Comparison of ENCODE assay signal across 8 mouse cellular contexts in genomic region chr9:96727688-96728087, GRCm38 (mm10). TPM values are rescaled to one million over a fixed set of nuclear protein-coding genes. Genes with fewer than 3 reads are reported as not detected.
A peak's percentile ranks its signal among the peaks of the same experiment; 100 is the strongest.
DNase-seq lines count a peak whose midpoint lies in the region; ATAC-seq and TF ChIP-seq lines count a peak whose summit lies in the region.

No protein-coding gene starts in this region.

- no peak overlapping the region for H3K9ac ChIP-seq in heart, embryonic 11.5 days (ENCODE audit: low read depth, low read length)
- no peak overlapping the region for H3K9ac ChIP-seq in stomach, postnatal 0 days (ENCODE audit: low read length)

- ATAC-seq in heart, embryonic 11.5 days (replicated peaks; ENCODE audit: insufficient number of reproducible peaks, low FRiP score, low TSS enrichment), result peak; percentile 40; the same call in 1 of the 2 replicates
- peak; percentile 64; the same call in 1 of the 2 replicates for ATAC-seq in stomach, postnatal 0 days (ENCODE audit: low FRiP score, low TSS enrichment)
- no peak for ATAC-seq in frontal cortex, adult (ENCODE audit: low TSS enrichment)

- TF ChIP-seq EP300 in stomach, postnatal 0 days (optimal IDR thresholded peaks at IDR 0.05), result no peak

- H3K27ac ChIP-seq in heart, embryonic 11.5 days (ENCODE audit: low read depth, low read length), result peak overlapping the region; percentile 59; the same call in 1 of the 2 replicates
- H3K27ac ChIP-seq in stomach, postnatal 0 days (replicated peaks), result peak overlapping the region; percentile 78

- no peaks in the 10 kb centered on the region for H3K36me3 ChIP-seq in heart, embryonic 11.5 days (ENCODE audit: control insufficient read depth, insufficient read depth, low read length)
- no peaks in the 10 kb centered on the region for H3K36me3 ChIP-seq in stomach, postnatal 0 days (ENCODE audit: control insufficient read depth, insufficient read depth, low read length)

- H3K9me3 ChIP-seq in heart, embryonic 11.5 days (replicated peaks; ENCODE audit: control insufficient read depth, low read length), result no peaks in the 10 kb centered on the region
- no peaks in the 10 kb centered on the region for H3K9me3 ChIP-seq in stomach, postnatal 0 days (ENCODE audit: control insufficient read depth, low read length)

- peak; percentile 30 for DNase-seq in right cerebral cortex, postnatal 4 days
- DNase-seq in right cerebral cortex, adult 18-20 months, result no peak
- DNase-seq in kidney, postnatal 36 days, result peak; percentile 50 to 68
- peak; percentile 55 for DNase-seq in stomach, postnatal 0 days (ENCODE audit: low spot score)
- no peak for DNase-seq in Muller cell, postnatal 12 days (ENCODE audit: inconsistent ontology term)
- DNase-seq in spleen, postnatal 36 days (ENCODE audit: low spot score in 2 of 2), result no peak

- H3K4me1 ChIP-seq in heart, embryonic 11.5 days (ENCODE audit: control insufficient read depth, insufficient read depth, low read length), result peaks cover 40% of the 10 kb centered on the region
- H3K4me1 ChIP-seq in stomach, postnatal 0 days (replicated peaks; ENCODE audit: control insufficient read depth, insufficient read depth), result peaks cover 6% of the 10 kb centered on the region

- no peak for TF ChIP-seq CTCF in stomach, postnatal 0 days (IDR thresholded peaks at IDR 0.05; ENCODE audit: low read depth)

- H3K4me3 ChIP-seq in heart, embryonic 11.5 days (ENCODE audit: low read depth, low read length), result no peak overlapping the region
- H3K4me3 ChIP-seq in stomach, postnatal 0 days (ENCODE audit: low read depth, low read length), result no peak overlapping the region

- no peaks in the 10 kb centered on the region for H3K27me3 ChIP-seq in heart, embryonic 11.5 days (ENCODE audit: control insufficient read depth, insufficient read depth, low read length)
- H3K27me3 ChIP-seq in stomach, postnatal 0 days (ENCODE audit: control insufficient read depth, insufficient read depth, low read length), result no peaks in the 10 kb centered on the region

- no peak overlapping the region for H3K4me2 ChIP-seq in heart, embryonic 11.5 days
- H3K4me2 ChIP-seq in stomach, postnatal 0 days (replicated peaks; ENCODE audit: low read depth), result no peak overlapping the region

- 70% methylated on average over 6 of the region's 6 CpGs for WGBS in heart, embryonic 11.5 days (ENCODE audit: insufficient replicate concordance)
- 48% methylated on average over 6 of the region's 6 CpGs for WGBS in stomach, postnatal 0 days

RNA-seq across cellular contexts. Expression of gene Zbtb38, which starts 24.9 kb away (rescaled TPM):
- polyA plus RNA-seq in heart, embryonic 11.5 days (2014; fragmentation: Nextera tagmentation; extraction: Ambion mirVana), result 22.7 and 24.7 TPM in 2 replicates
- polyA plus RNA-seq in stomach, postnatal 0 days (2015; fragmentation: Nextera tagmentation; extraction: Ambion mirVana), result 13.9 and 15.3 TPM in 2 replicates

Comparison
In these comparisons a context has a peak if more than half of its experiments do, and no peak if none do; other contexts are left out.
1. DNase-seq: peak in right cerebral cortex, postnatal 4 days (single experiment), kidney, postnatal 36 days (2 of 2) and stomach, postnatal 0 days (single experiment); none in right cerebral cortex, adult 18-20 months (single experiment), Muller cell, postnatal 12 days (single experiment) and spleen, postnatal 36 days (0 of 2).